Mouse (Mus musculus) MEL (cell line): ENCODE measurements around the gene Gsap. TPM values are rescaled to one million over a fixed set of nuclear protein-coding genes. Genes with fewer than 3 reads are reported as not detected.

Experiments used
- DNase-seq: peaks from one replicate; pipeline ENCODE4 v3.0.0; 2011; ENCODE audit warnings: low read depth, low spot score
- H3K27ac ChIP-seq: 2 replicates; pipeline ENCODE4 v1.5.1; 2012; ENCODE audit warnings: low read depth, mild to moderate bottlenecking, control low read depth, low read length, moderate library complexity; ENCODE audit not compliant: control insufficient read depth
- H3K27me3 ChIP-seq, 2 experiments: fragments of 150-350 bp in 1 of 2; sonication (generic) in 1 of 2; 2 replicates each; pipeline ENCODE4 v1.6.1; 2012; ENCODE audit warnings: low read length in 2 of 2, mild to moderate bottlenecking in 2 of 2, improper control_type of control experiment in 1 of 2, moderate library complexity in 1 of 2; ENCODE audit not compliant: insufficient read depth in 2 of 2, control insufficient read depth in 1 of 2
- H3K36me3 ChIP-seq, 2 experiments: 2 replicates each; pipeline ENCODE4 v1.6.1; 2012 to 2014; ENCODE audit warnings: low read length in 2 of 2, improper control_type of control experiment in 1 of 2, inconsistent platforms in 1 of 2, mild to moderate bottlenecking in 1 of 2; ENCODE audit not compliant: insufficient read depth in 2 of 2, control insufficient read depth in 1 of 2
- H3K4me1 ChIP-seq, 2 experiments: fragments of 150-350 bp in 1 of 2; sonication (generic) in 1 of 2; 2 replicates each; pipeline ENCODE4 v1.6.1; 2012; ENCODE audit warnings: low read length in 2 of 2, improper control_type of control experiment in 1 of 2, mild to moderate bottlenecking in 1 of 2; ENCODE audit not compliant: insufficient read depth in 2 of 2, control insufficient read depth in 1 of 2
- H3K4me3 ChIP-seq, 2 experiments: fragments of 150-350 bp in 1 of 2; sonication (generic) in 1 of 2; 2 replicates each; pipeline ENCODE4 v1.5.1; 2012; ENCODE audit warnings: low read depth in 2 of 2, low read length in 2 of 2, mild to moderate bottlenecking in 2 of 2, moderate library complexity in 2 of 2, control low read depth in 1 of 2, improper control_type of control experiment in 1 of 2; ENCODE audit not compliant: control insufficient read depth in 1 of 2, insufficient read depth in 1 of 2
- H3K79me2 ChIP-seq: 2 replicates; pipeline ENCODE4 v1.6.1; 2012; ENCODE audit warnings: mild to moderate bottlenecking, low read length, moderate library complexity; ENCODE audit not compliant: control insufficient read depth, poor library complexity, insufficient read depth
- H3K9ac ChIP-seq: 2 replicates; pipeline ENCODE4 v1.6.1; 2012; ENCODE audit warnings: low read depth, mild to moderate bottlenecking, control low read depth, low read length, moderate library complexity; ENCODE audit not compliant: control insufficient read depth, poor library complexity, severe bottlenecking
- H3K9me3 ChIP-seq: fragments of 150-350 bp; sonication (generic); replicated peaks from 2 replicates; pipeline ENCODE4 v1.6.1; 2012; ENCODE audit warnings: mild to moderate bottlenecking, low read length, improper control_type of control experiment, moderate library complexity; ENCODE audit not compliant: insufficient read depth
- BHLHE40 ChIP-seq: IDR thresholded peaks from 2 replicates; pipeline ENCODE4 v1.6.1; 2012; ENCODE audit warnings: low read depth, mild to moderate bottlenecking, inconsistent platforms, low read length, improper control_type of control experiment, borderline replicate concordance
- CHD1 ChIP-seq: IDR thresholded peaks from 2 replicates; pipeline ENCODE4 v1.6.1; 2012; ENCODE audit warnings: low read depth, mild to moderate bottlenecking, inconsistent platforms, low read length, improper control_type of control experiment
- CTCF ChIP-seq, 3 experiments: IDR thresholded peaks in 2 of 3; conservative IDR thresholded peaks in 1 of 3; 2 replicates each; pipeline ENCODE4 v1.5.1; 2011 to 2012; ENCODE audit warnings: low read length in 3 of 3, low read depth in 2 of 3, mild to moderate bottlenecking in 2 of 3, improper control_type of control experiment in 1 of 3, inconsistent platforms in 1 of 3, mixed read lengths in 1 of 3, moderate library complexity in 1 of 3; ENCODE audit not compliant: control insufficient read depth in 1 of 3, insufficient read depth in 1 of 3, poor library complexity in 1 of 3, severe bottlenecking in 1 of 3
- E2F4 ChIP-seq: IDR thresholded peaks from 2 replicates; pipeline ENCODE4 v1.6.1; 2011; ENCODE audit warnings: low read depth, low read length, improper control_type of control experiment, borderline replicate concordance
- EP300 ChIP-seq, 2 experiments: IDR thresholded peaks; 2 replicates each; pipeline ENCODE4 v1.6.1; 2011; ENCODE audit warnings: improper control_type of control experiment in 2 of 2, low read length in 2 of 2, low read depth in 1 of 2, mild to moderate bottlenecking in 1 of 2
- ETS1 ChIP-seq: IDR thresholded peaks from 2 replicates; pipeline ENCODE4 v1.6.1; 2012; ENCODE audit warnings: low read depth, mild to moderate bottlenecking, inconsistent platforms, low read length, improper control_type of control experiment, moderate library complexity
- GATA1 ChIP-seq: IDR thresholded peaks from 2 replicates; pipeline ENCODE4 v1.6.1; 2011; ENCODE audit warnings: low read depth, low read length, improper control_type of control experiment
- MAFK ChIP-seq: IDR thresholded peaks from 2 replicates; pipeline ENCODE4 v1.6.1; 2011; ENCODE audit warnings: low read depth, mild to moderate bottlenecking, low read length, improper control_type of control experiment, borderline replicate concordance
- MAZ ChIP-seq: IDR thresholded peaks from 2 replicates; pipeline ENCODE4 v1.6.1; 2012; ENCODE audit warnings: low read depth, mild to moderate bottlenecking, inconsistent platforms, low read length, improper control_type of control experiment
- MXI1 ChIP-seq: IDR thresholded peaks from 2 replicates; pipeline ENCODE4 v1.6.1; 2011; ENCODE audit warnings: mild to moderate bottlenecking, low read depth, low read length, improper control_type of control experiment
- MYB ChIP-seq: IDR thresholded peaks from 2 replicates; pipeline ENCODE4 v1.6.1; 2011; ENCODE audit warnings: mild to moderate bottlenecking, low read depth, low read length, improper control_type of control experiment
- MYC ChIP-seq: IDR thresholded peaks from 2 replicates; pipeline ENCODE4 v1.6.1; 2011; ENCODE audit warnings: low read depth, mild to moderate bottlenecking, low read length, improper control_type of control experiment, moderate library complexity
- NELFE ChIP-seq: IDR thresholded peaks from 2 replicates; pipeline ENCODE4 v1.6.1; 2011; ENCODE audit warnings: low read depth, low read length, improper control_type of control experiment
- POLR2AphosphoS2 ChIP-seq: IDR thresholded peaks from 2 replicates; pipeline ENCODE4 v1.6.1; 2011; ENCODE audit warnings: low read length, improper control_type of control experiment
- RCOR1 ChIP-seq: IDR thresholded peaks from 2 replicates; pipeline ENCODE4 v1.6.1; 2012; ENCODE audit warnings: low read depth, mild to moderate bottlenecking, inconsistent platforms, low read length, improper control_type of control experiment
- SIN3A ChIP-seq: IDR thresholded peaks from 2 replicates; pipeline ENCODE4 v1.6.1; 2012; ENCODE audit warnings: low read length, improper control_type of control experiment, inconsistent platforms
- SMC3 ChIP-seq: IDR thresholded peaks from 2 replicates; pipeline ENCODE4 v1.6.1; 2011; ENCODE audit warnings: low read depth, low read length, improper control_type of control experiment
- TAL1 ChIP-seq: IDR thresholded peaks from 2 replicates; pipeline ENCODE4 v1.6.1; 2012; ENCODE audit warnings: mild to moderate bottlenecking, inconsistent platforms, low read length, moderate library complexity, mixed read lengths
- TCF12 ChIP-seq: IDR thresholded peaks from 2 replicates; pipeline ENCODE4 v1.6.1; 2014; ENCODE audit warnings: low read depth, mild to moderate bottlenecking, inconsistent platforms, low read length, improper control_type of control experiment, moderate library complexity
- UBTF ChIP-seq: IDR thresholded peaks from 2 replicates; pipeline ENCODE4 v1.6.1; 2012; ENCODE audit warnings: low read depth, mild to moderate bottlenecking, inconsistent platforms, low read length, improper control_type of control experiment, moderate library complexity, borderline replicate concordance; ENCODE audit not compliant: insufficient read depth
- USF2 ChIP-seq, 2 experiments: IDR thresholded peaks; 2 replicates each; pipeline ENCODE4 v1.6.1; 2011 to 2012; ENCODE audit warnings: improper control_type of control experiment in 2 of 2, low read length in 2 of 2, borderline replicate concordance in 1 of 2, inconsistent platforms in 1 of 2, low read depth in 1 of 2, mild to moderate bottlenecking in 1 of 2; ENCODE audit not compliant: insufficient read depth in 1 of 2
- ZMIZ1 ChIP-seq: IDR thresholded peaks from 2 replicates; pipeline ENCODE4 v1.6.1; 2012; ENCODE audit warnings: low read depth, mild to moderate bottlenecking, inconsistent platforms, low read length, improper control_type of control experiment, moderate library complexity
- ZNF384 ChIP-seq: IDR thresholded peaks from 2 replicates; pipeline ENCODE4 v1.6.1; 2012; ENCODE audit warnings: low read depth, mild to moderate bottlenecking, inconsistent platforms, low read length, improper control_type of control experiment
- polyA plus RNA-seq, 2 experiments: library from polyadenylated mRNA; stranded (reverse) in 1 of 2; unstranded in 1 of 2; fragments of >175 nt in 1 of 2; fragments of >200 nt in 1 of 2; gene quantifications; 2 replicates each; pipeline versions ENCODE4 v1.2.1 to v1.2.4; 2012; ENCODE audit warnings: low replicate concordance in 2 of 2, low read depth in 1 of 2; ENCODE audit not compliant: insufficient read length in 2 of 2, insufficient read depth in 1 of 2, missing spikeins in 1 of 2
- total RNA-seq: library from RNA; depleted of rRNA; stranded (reverse); fragments of 300-350 nt; gene quantifications from 2 replicates; pipeline ENCODE4 v1.2.3, GENCODE M21; 2012

Gene Gsap
- total and polyA plus RNA-seq, 3 experiments, result 0.19 to 0.22 TPM; not detected in 1

DNA sequence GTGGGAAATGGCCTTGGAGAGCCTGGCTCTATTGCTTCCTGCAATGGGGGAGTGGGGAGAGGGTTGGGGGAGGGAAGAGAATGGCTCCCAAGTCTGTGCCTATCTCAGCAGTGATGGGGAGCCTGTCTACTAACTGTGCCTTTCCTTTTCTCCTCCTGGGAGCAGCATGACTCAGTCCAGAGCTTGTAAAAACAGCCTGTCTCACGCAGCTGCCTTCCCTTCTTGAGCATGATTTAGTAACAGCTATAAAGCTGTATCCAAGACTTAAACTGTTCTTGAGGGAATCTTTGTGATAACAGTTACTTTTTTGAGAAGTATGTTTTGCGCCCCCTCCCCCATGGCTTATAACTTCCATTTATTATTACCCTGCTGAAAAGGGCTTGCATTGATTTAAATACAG, 61.9 kb downstream of the Gsap start:
- no peak overlapping the region for H3K27ac ChIP-seq
- TF ChIP-seq MAZ, result no peak
- no peak for TF ChIP-seq SMC3
- no peak for TF ChIP-seq CTCF (IDR thresholded peaks at IDR 0.05 in 2 of 3, conservative IDR thresholded peaks at IDR 0.05 in 1 of 3; ENCODE audit: control insufficient read depth in 1 of 3, insufficient read depth in 1 of 3, low read depth in 2 of 3, low read length in 3 of 3, poor library complexity in 1 of 3, severe bottlenecking in 1 of 3)
- no peak for TF ChIP-seq MAFK
- TF ChIP-seq ETS1, result no peak
- no peak for TF ChIP-seq TCF12
- TF ChIP-seq BHLHE40, result no peak
- no peak for TF ChIP-seq GATA1
- peaks cover 0 to 7% of the 10 kb centered on the region in 2 experiments; a peak in 2 of 4 replicates for H3K4me1 ChIP-seq
- DNase-seq, result no peak
- H3K27me3 ChIP-seq, result no peaks in the 10 kb centered on the region
- H3K9ac ChIP-seq, result no peak overlapping the region
- H3K4me3 ChIP-seq, result no peak overlapping the region
- H3K36me3 ChIP-seq, result no peaks in the 10 kb centered on the region
- no peaks in the 10 kb centered on the region for H3K79me2 ChIP-seq
- no peaks in the 10 kb centered on the region for H3K9me3 ChIP-seq

DNA sequence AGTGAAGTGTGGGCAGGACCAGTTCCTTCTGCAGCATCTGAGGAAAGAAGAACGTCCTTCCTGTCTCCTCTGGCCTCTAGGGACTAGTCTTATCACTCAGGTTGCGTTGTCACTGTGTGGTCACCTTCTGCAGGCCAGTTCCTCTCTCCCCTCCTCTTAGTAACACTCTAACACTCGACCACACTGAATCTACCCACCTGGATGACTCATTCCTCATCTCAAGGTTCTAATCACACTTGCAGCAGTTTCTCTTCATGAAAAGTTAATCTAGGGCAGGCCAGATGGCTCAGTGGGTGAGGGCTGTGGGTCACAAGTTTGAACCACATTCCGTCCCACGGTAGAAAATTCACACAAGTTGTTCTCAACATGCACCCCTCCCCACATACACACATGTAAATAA, 62.8 kb downstream of the Gsap start:
- TF ChIP-seq TAL1 (peak; percentile 35), ZMIZ1 (no peak), EP300 (IDR thresholded peaks at IDR 0.05; ENCODE audit: low read depth in 1 of 2, low read length in 2 of 2) (peak in 1 of 2 experiments; percentile 43; a peak in 2 of 4 replicates)
- H3K79me2 ChIP-seq, result no peaks in the 10 kb centered on the region
- no peaks in the 10 kb centered on the region for H3K36me3 ChIP-seq
- no peak overlapping the region for H3K9ac ChIP-seq
- H3K9me3 ChIP-seq, result no peaks in the 10 kb centered on the region
- no peak overlapping the region for H3K4me3 ChIP-seq
- no peak overlapping the region for H3K27ac ChIP-seq
- peaks cover 0 to 7% of the 10 kb centered on the region in 2 experiments; a peak in 2 of 4 replicates for H3K4me1 ChIP-seq
- no peak for DNase-seq
- no peaks in the 10 kb centered on the region for H3K27me3 ChIP-seq

DNA sequence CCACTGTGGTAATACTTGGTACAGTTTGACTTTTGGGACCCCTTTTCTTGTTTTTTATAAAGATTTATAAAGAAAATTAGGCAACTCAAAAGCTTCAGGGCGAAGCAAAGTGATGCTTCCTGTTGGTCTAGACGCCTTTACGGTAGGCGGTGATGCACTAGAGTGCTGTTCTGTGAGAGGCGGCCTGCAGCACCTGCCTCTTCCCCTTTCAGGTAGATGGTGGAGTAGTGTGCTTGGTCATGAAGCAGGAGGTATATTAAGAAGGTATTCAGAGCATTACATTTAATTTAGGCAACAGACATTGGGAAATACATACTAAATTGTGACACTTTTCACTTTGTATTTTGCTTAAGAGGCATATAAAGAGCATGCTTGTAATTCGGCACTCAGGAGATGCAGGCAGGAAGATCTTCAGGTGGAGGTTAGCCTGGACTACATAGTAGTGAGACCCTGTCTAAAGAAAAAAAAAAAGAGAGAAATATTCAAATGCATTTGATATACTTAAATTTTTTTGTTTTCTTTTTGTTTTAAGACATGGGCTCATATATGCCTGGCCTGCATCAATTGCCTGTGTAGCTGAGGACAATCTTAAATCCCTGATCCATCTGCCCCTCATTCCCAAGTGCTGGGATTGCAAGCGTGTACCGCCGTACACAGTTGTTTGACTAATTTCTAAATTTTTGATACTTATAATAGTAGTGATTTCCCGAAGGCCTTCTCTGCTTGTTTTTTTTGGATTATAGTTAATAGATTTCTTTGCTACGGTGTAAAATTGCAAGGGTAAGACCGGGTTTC, 68.9 kb downstream of the Gsap start:
- Histone ChIP-seq H3K36me3 (peaks cover 0 to 17% of the 10 kb centered on the region in 2 experiments; a peak in 2 of 4 replicates), H3K4me1 (peaks cover 6 to 7% of the 10 kb centered on the region in 2 experiments), H3K9me3 (no peaks in the 10 kb centered on the region), H3K27ac (peak overlapping the region; percentile 78), H3K4me3 (no peak overlapping the region), H3K9ac (peak overlapping the region; percentile 20), H3K27me3 (no peaks in the 10 kb centered on the region), H3K79me2 (no peaks in the 10 kb centered on the region)
- DNase-seq, result no peak
- TF ChIP-seq SIN3A (no peak), CHD1 (no peak), UBTF (no peak), MYC (no peak), ETS1 (no peak), E2F4 (no peak), BHLHE40 (no peak), MYB (no peak), MAZ (no peak), USF2 (IDR thresholded peaks at IDR 0.05; ENCODE audit: borderline replicate concordance in 1 of 2, insufficient read depth in 1 of 2, low read depth in 1 of 2, low read length in 2 of 2) (no peak), CTCF (IDR thresholded peaks at IDR 0.05 in 2 of 3, conservative IDR thresholded peaks at IDR 0.05 in 1 of 3; ENCODE audit: control insufficient read depth in 1 of 3, insufficient read depth in 1 of 3, low read depth in 2 of 3, low read length in 3 of 3, poor library complexity in 1 of 3, severe bottlenecking in 1 of 3) (no peak), POLR2AphosphoS2 (no peak), NELFE (no peak), ZNF384 (no peak), TAL1 (no peak), RCOR1 (no peak), MXI1 (no peak)
